Mouse (Mus musculus): ENCODE measurements around the gene Havcr2.
A peak's percentile ranks its signal among the peaks of the same experiment; 100 is the strongest.
"Not testable (repeated sequence)": the region's sequence is repeated elsewhere in the genome, so short reads cannot be mapped to it uniquely, and the experiment has no call there.

The Havcr2 gene

GRCm38 (mm10) chr11:46454453-46455045 lies at the start of gene Havcr2:
TSS of gene Havcr2 (plus strand) at chr11:46454935.
- no peak for DNase-seq (ENCODE audit: low spot score)

DNA sequence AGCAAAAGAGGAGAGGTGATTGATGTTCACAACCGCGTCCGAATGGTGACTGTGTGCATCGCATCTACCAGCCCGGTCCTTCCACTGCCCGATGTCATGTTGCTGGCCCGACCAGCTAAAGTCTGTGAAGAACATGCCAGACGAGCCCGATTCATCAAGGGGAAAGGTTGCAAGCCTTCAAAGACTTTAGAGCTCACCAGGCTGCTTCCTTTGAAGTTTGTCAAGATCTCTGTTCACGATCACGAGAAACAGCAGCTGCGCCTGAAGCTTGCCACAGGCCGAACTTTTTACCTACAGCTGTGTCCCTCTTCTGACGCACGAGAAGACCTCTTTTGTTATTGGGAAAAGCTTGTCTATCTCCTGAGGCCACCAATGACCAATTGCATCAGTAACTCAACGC lies 49.7 kb upstream of the Havcr2 start:
- DNase-seq (ENCODE audit: low spot score) = no peak

DNA sequence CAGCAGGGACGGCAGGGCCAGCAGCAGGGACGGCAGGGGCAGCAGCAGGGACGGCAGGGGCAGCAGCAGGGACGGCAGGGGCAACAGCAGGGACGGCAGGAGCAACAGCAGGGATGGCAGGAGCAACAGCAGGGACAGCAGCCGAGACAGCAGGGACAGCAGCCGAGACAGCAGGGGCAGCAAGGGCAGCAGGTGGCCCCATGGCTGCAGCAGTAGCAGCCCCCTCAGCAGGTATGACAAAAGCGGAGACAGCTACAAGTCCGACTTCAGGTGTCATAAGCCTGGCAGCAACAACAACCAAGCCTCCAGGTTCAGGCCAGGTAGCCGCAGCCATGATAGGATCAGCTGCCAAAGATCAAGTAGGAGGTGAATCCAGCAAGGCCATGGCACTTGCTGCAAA lies 48.0 kb upstream of the Havcr2 start:
- DNase-seq (ENCODE audit: low spot score) = no peak

- DNase-seq (ENCODE audit: low spot score) = no peak
These were observed 44.6 kb upstream of the Havcr2 start for GRCm38 (mm10) chr11:46410018-46410563.

DNA sequence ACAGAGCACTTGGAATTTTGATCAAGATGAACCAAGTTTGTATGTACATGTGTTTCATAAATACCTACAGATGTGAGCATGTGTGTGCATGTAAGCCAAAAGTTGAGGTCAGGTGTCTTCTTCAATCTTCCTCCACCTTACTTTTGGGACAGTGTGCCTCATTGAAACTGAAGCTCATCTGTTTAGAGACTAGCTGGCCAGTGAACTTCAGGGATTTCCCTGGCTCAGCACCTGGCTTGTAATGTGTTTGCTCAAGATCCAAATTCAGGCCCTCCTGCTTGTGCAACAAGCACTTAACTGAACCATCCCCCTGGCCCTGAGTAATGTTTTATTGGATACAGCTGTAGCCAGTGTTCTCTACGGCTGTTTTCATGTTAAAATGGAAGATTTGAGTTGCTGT lies 36.3 kb upstream of the Havcr2 start:
- DNase-seq (ENCODE audit: low spot score) = no peak

- no peak for DNase-seq (ENCODE audit: low spot score)
These were observed 35.9 kb upstream of the Havcr2 start for GRCm38 (mm10) chr11:46418860-46419259.

DNA sequence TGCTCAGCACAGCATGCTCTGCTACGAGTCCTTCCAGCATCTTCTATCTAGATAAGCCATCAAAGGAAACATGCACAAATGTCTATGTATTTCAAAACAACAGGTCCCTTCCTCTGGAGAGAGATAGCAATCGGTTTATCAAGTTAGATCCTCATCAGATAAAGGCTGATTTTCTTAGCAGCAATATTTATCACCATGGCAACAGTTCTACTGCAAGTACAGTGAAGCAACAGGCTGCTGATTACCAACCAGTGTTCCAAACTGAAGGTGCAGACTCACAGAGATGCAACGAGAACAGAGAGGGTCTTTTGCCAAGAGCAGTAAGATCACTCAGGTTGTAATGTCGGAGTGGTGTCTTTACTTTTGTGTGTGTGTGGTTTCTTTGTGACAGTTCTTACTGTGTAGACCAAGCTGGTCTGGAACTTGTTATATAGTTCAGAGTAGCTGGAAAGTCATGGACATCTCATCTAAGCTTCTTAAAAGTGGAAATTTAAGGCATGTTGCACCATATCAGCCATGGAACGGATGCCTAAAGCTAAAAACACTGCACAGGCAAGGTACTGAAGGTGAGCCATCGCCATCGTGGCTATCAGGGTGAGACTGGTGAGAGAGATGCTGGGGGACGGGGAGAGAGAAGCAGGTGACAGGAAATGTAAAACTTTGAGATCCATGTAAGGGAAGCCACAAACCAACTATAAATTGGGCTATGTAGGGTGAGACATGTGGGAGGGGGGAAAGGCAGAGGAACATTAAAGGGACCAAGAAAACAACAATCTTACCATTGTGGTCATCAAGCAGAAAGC lies 33.4 kb upstream of the Havcr2 start:
- no peak for DNase-seq (ENCODE audit: low spot score)

- DNase-seq (ENCODE audit: low spot score) = not testable (repeated sequence)
These were observed 26.6 kb upstream of the Havcr2 start for GRCm38 (mm10) chr11:46428131-46428530.

DNA sequence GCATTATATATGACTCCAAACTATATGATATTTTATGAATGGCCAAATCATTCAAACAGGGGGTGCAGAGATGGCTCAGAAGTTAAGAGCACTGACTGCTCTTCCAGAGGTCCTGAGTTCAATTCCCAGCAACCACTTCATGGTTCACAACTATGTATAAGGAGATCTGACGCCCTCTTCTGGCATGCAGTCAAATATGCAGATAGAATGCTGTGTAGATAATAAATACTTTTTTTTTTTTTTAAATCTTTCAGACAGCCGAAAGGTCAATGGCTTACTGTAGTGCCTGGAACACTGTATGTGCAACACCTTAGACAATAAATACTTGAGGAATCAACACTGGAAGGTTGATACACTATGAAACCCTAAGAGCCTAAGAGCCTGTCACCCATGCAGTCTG lies 24.6 kb upstream of the Havcr2 start:
- no peak for DNase-seq (ENCODE audit: low spot score)

GRCm38 (mm10) chr11:46431129-46431528 lies 23.6 kb upstream of the Havcr2 start:
- DNase-seq (ENCODE audit: low spot score) = peak; percentile 69

GRCm38 (mm10) chr11:46435363-46435762 lies 19.4 kb upstream of the Havcr2 start:
- DNase-seq (ENCODE audit: low spot score) = no peak

DNA sequence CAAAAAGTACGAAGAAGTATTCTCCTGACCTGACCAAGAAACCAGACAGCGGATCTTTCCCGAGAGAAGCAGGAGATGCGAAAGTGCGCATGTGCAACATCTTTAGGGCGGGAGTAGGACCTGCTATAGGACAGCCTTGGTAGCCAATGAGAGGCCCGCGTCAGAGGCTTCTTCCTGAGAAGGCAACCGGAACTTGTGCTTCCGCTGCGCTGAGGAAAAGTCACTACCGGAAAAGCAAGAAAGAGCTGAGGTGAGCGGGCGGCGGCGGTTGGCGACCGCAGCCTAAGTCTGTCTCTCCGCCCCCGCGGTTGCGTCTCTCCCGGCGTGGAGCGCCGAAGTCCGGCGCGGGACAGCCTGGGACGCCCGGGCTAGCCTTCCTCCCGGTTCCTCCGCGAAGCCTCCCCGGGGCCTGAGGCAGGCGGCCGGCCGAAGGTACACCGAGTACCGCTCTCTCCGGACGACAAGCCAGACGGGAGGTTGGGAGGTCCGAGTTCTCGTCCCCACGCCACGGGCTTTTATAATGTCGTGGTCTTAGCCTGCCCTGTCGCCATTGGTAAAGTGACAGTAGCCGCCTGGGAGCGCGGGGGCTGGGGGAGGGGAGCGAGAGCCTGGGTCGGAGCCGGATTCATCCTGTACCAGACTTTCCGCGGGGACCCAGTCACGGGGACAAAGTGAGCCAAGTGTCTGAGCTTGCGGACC lies 17.8 kb upstream of the Havcr2 start, which contains the start of gene Med7:
Gene Med7, plus strand, starts transcription at position 166 of the 699 bp plus-strand sequence.
- DNase-seq (ENCODE audit: low spot score) = peak; percentile 99

DNA sequence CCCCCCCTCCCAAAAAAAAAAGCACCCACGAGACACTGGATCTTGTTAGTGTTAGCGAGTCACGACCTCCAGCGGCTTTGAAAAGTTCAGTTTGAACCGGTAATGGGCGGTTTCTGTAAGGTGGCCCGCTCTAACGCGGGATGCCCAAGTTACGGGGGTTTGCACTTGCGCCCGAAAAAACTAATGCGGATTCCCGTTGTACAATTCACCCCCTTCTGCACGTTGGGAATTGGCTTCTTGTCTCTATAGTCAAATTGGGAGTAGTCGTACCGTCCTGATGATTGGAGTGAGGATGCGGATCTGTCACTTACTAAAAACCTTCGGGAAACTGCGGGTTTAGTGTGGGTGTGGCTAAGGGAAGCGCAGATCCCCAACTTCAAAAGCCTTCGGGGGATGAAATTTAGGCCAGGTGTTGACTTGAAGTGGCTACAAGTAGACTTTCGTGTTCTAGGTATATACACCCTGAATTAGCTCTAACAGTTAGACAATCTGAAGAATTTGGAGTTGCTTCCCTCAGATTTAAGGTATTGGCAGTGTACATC lies 17.2 kb upstream of the Havcr2 start:
- DNase-seq (ENCODE audit: low spot score) = peak; percentile 60

DNA sequence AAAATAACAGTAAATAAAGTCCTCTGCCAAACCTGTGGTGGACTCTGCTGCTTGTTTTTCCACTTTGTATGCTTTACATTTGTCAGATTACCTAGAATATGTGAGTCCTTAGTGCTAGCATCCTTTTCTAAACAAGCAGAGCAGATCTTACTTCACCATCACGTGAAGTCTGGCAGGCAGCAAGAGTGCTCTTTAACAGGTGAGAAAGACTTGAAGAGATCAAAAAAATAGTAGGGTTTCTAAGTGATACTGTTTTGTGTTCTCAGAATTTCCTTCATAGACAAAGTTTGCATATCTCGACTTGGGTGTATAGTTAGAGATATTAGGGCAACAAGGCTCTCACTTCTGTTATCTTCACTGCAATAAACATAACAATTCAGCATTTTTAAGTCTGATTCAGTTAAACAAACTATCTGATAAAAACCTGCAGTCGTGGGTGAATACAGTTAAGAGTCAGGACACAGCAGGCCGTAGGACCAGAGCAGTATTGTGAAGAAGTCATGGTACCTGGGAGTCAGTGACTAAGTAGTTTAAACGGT lies 15.7 kb upstream of the Havcr2 start:
- no peak for DNase-seq (ENCODE audit: low spot score)

DNA sequence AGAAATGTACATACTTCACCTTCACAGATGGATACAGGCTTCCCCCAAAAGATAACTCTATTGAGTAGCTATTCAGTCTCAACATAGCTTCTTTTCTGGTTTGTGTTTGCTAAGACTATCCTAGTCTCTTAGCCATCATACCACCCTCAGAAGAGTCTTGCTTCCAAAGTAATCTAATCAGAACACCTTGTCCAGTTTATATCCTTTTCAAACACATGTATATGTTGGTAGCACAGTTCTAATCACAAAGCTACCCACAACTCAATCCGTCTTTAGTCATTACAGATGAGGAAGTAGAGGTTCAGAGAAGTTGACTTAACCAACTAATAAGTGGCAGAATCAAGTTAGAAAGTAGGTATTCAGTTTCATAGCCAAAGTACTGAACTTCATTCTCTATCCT lies 13.0 kb upstream of the Havcr2 start:
- DNase-seq (ENCODE audit: low spot score) = no peak

- DNase-seq (ENCODE audit: low spot score) = no peak
These were observed 11.6 kb upstream of the Havcr2 start for GRCm38 (mm10) chr11:46443152-46443551.

DNA sequence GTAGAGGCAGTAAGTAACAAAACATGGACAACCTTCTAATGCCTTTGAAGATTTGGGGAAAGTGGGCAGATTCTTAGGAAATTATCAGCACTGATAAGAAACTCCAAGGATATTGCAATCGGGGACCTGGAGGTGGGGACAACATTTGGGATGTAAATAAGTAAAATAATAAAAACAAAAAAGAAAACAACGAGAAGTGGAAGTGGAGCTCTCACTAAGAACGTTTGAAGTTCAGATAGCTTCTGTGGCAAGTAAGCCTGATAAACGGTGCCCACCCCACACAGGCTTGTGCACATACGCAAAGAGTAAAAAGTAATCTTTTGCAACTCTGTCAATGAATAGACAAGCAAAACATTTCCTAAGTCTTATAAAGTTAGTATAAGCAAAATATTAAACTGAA lies 10.8 kb upstream of the Havcr2 start:
- DNase-seq (ENCODE audit: low spot score) = no peak

- DNase-seq (ENCODE audit: low spot score) = no peak
These were observed 8.6 kb upstream of the Havcr2 start for GRCm38 (mm10) chr11:46446150-46446549.

DNA sequence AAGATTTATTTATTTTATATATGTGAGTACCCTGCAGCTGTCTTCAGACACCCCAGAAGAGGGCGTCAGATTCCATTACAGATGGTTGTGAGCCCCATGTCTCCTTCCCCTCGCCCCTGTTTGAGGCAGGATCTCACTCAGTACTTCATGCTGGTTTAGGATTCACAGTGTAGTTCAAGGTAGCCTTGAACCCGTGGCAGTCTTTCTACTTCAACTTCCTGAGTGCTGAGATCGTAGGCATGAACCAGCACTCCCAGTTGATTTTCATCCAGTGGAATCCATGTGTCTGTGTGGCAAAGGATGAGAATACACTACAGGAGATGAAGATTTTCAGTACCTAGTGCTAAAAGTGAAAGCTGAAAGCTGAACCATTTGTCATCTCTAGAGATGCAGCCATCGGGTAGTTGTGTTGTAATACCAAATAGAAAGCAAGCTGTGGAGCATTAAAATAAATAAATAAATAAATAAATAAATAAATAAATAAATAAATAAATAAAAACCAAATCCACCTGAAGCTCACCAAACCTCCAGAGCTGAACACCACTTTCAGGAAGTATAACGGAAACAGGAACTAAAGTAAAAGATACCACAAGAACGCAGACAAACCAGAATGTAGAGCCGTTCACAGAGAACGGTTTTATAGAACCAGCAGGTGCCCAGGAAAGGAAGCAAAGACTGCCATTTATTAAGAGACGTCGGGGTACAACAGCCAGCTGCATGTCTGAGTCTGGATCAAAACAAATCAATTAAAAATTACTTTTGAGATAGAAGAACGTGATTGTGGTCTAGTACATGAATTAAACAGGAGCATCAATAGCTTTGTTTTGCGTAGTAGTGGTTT lies 6.9 kb upstream of the Havcr2 start:
- no peak for DNase-seq (ENCODE audit: low spot score)

GRCm38 (mm10) chr11:46449461-46450080 lies 5.2 kb upstream of the Havcr2 start:
- no peak for DNase-seq (ENCODE audit: low spot score)

DNA sequence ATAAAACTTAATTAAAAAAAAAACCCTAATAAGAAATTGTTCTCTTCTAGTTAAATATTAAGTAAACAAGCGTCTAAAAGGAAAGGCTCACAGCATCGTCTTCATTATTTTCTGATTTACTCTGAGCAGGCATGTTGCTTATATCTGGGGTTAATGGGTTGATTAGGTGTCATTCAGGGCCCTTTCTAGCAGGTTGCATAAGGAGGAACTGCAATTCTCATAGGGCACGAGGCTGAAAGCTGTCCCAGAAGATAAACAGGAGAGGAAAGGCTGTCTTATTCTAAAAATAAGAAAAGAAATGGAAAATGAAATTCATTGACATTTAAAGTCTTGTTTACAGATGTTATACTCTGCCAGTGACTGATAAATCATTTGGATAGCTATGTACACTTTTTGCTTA lies 5.2 kb downstream of the Havcr2 start:
- no peak for DNase-seq (ENCODE audit: low spot score)
